7 mouse cellular contexts compared by ENCODE assay signal in genomic region chrX:59172200-59172599, GRCm38 (mm10).
DNase-seq lines count a peak whose midpoint lies in the region; ATAC-seq and TF ChIP-seq lines count a peak whose summit lies in the region.

No protein-coding gene starts in this region.

- no peaks in the 10 kb centered on the region for H3K9me3 ChIP-seq in kidney, postnatal 0 days (replicated peaks; ENCODE audit: low read length)
- H3K9me3 ChIP-seq in midbrain, postnatal 0 days (ENCODE audit: low read length), result no peaks in the 10 kb centered on the region
- H3K9me3 ChIP-seq in midbrain, embryonic 15.5 days, result no peaks in the 10 kb centered on the region

- peak; percentile 74 for TF ChIP-seq CTCF in kidney, postnatal 0 days (IDR thresholded peaks at IDR 0.05; ENCODE audit: low read depth)
- TF ChIP-seq CTCF in midbrain, postnatal 0 days (IDR thresholded peaks at IDR 0.05), result peak; percentile 83

- H3K36me3 ChIP-seq in kidney, postnatal 0 days (ENCODE audit: insufficient read depth, low read length), result no peaks in the 10 kb centered on the region
- no peaks in the 10 kb centered on the region for H3K36me3 ChIP-seq in midbrain, postnatal 0 days (ENCODE audit: insufficient read depth, low read length)
- no peaks in the 10 kb centered on the region for H3K36me3 ChIP-seq in midbrain, embryonic 15.5 days (replicated peaks)

- DNase-seq in kidney, postnatal 0 days (ENCODE audit: low spot score), result peak; percentile 4
- no peak for DNase-seq in kidney, postnatal 4 days
- peak; percentile 58 for DNase-seq in midbrain, postnatal 0 days (ENCODE audit: low spot score)
- peak; percentile 24 for DNase-seq in embryo, embryonic 10 days (ENCODE audit: low spot score)
- DNase-seq in frontal cortex, postnatal 10 days (ENCODE audit: low spot score in 2 of 2), result no peak
- DNase-seq in left cerebral cortex, adult 11 months (ENCODE audit: low spot score), result no peak

- H3K4me2 ChIP-seq in kidney, postnatal 0 days (ENCODE audit: low read length), result no peak overlapping the region
- H3K4me2 ChIP-seq in midbrain, postnatal 0 days (ENCODE audit: low read depth, low read length, poor library complexity, severe bottlenecking), result no peak overlapping the region
- no peak overlapping the region for H3K4me2 ChIP-seq in midbrain, embryonic 15.5 days

- ATAC-seq in kidney, postnatal 0 days (replicated peaks; ENCODE audit: low FRiP score, low read depth), result no peak
- no peak for ATAC-seq in midbrain, postnatal 0 days (ENCODE audit: low FRiP score)
- ATAC-seq in midbrain, embryonic 15.5 days (replicated peaks), result no peak

- no peak overlapping the region for H3K4me3 ChIP-seq in kidney, postnatal 0 days (replicated peaks; ENCODE audit: low read depth, low read length)
- H3K4me3 ChIP-seq in midbrain, postnatal 0 days (ENCODE audit: low read depth, low read length), result no peak overlapping the region
- H3K4me3 ChIP-seq in midbrain, embryonic 15.5 days, result no peak overlapping the region

- WGBS in kidney, postnatal 0 days, result 0% methylated on average over 1 of the region's 1 CpGs
- WGBS in midbrain, postnatal 0 days, result 0% methylated on average over 1 of the region's 1 CpGs
- WGBS in midbrain, embryonic 15.5 days, result 7% methylated on average over 1 of the region's 1 CpGs

- no peak overlapping the region for H3K27ac ChIP-seq in kidney, postnatal 0 days
- H3K27ac ChIP-seq in midbrain, postnatal 0 days (ENCODE audit: low read depth, low read length), result no peak overlapping the region
- no peak overlapping the region for H3K27ac ChIP-seq in midbrain, embryonic 15.5 days

- no peak overlapping the region for H3K9ac ChIP-seq in kidney, postnatal 0 days (ENCODE audit: low read depth, low read length)
- no peak overlapping the region for H3K9ac ChIP-seq in midbrain, postnatal 0 days (replicated peaks; ENCODE audit: low read length, poor library complexity, severe bottlenecking)
- H3K9ac ChIP-seq in midbrain, embryonic 15.5 days, result no peak overlapping the region

- H3K4me1 ChIP-seq in kidney, postnatal 0 days (replicated peaks; ENCODE audit: insufficient read depth, low read length), result no peaks in the 10 kb centered on the region
- H3K4me1 ChIP-seq in midbrain, postnatal 0 days (ENCODE audit: insufficient read depth, low read length), result no peaks in the 10 kb centered on the region
- no peaks in the 10 kb centered on the region for H3K4me1 ChIP-seq in midbrain, embryonic 15.5 days

- no peaks in the 10 kb centered on the region for H3K27me3 ChIP-seq in kidney, postnatal 0 days (ENCODE audit: insufficient read depth, low read length)
- H3K27me3 ChIP-seq in midbrain, postnatal 0 days (ENCODE audit: insufficient read depth, low read length), result no peaks in the 10 kb centered on the region
- no peaks in the 10 kb centered on the region for H3K27me3 ChIP-seq in midbrain, embryonic 15.5 days (replicated peaks)

Comparison
In these comparisons a context has a peak if more than half of its experiments do, and no peak if none do; other contexts are left out.
1. DNase-seq: peak in kidney, postnatal 0 days (single experiment), midbrain, postnatal 0 days (single experiment) and embryo, embryonic 10 days (single experiment); none in kidney, postnatal 4 days (0 of 2), frontal cortex, postnatal 10 days (0 of 2) and left cerebral cortex, adult 11 months (single experiment).